Mouse (Mus musculus) adrenal gland, adult 18-20 months (tissue): Measurements from ENCODE around the gene Gm10382. TPM values are rescaled to one million over a fixed set of nuclear protein-coding genes. Genes with fewer than 3 reads are reported as not detected.
A peak's percentile ranks its signal among the peaks of the same experiment; 100 is the strongest.
"Not testable (repeated sequence)": the region's sequence is repeated elsewhere in the genome, so short reads cannot be mapped to it uniquely, and the experiment has no call there.

Source experiments
- DNase-seq, 2 experiments: peaks; one replicate each; pipeline ENCODE4 v3.0.0; 2021 to 2022; ENCODE audit warnings: low spot score in 2 of 2
- total RNA-seq, 2 experiments: library from RNA; stranded (reverse); gene quantifications; 1 replicate in 1 of 2; 2 replicates in 1 of 2; pipeline ENCODE4 v1.2.3; 2021

The Gm10382 gene
- total RNA-seq, 2 experiments from 2014 or later = 0.42 to 0.50 TPM

DNA sequence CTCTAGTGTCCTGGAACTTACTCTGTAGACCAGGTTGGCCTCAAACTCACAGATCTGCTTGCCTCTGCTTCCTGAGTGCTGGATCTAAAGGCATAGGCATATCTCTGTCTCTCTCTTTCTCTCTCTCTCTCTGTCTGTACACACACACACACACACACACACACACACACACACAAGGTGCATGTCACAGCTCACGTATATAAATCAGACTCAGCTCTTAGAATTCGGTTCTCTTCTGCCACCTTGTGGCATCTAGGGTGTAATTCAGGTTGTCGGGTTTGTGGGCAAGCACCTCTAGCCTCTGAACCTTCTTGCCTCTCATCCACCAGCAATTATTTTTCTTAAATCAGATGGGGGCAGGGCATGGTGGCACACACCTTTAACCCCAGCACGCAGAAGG is 20.6 kb upstream of the Gm10382 start:
- peak; percentile 52 to 62 for DNase-seq

DNA sequence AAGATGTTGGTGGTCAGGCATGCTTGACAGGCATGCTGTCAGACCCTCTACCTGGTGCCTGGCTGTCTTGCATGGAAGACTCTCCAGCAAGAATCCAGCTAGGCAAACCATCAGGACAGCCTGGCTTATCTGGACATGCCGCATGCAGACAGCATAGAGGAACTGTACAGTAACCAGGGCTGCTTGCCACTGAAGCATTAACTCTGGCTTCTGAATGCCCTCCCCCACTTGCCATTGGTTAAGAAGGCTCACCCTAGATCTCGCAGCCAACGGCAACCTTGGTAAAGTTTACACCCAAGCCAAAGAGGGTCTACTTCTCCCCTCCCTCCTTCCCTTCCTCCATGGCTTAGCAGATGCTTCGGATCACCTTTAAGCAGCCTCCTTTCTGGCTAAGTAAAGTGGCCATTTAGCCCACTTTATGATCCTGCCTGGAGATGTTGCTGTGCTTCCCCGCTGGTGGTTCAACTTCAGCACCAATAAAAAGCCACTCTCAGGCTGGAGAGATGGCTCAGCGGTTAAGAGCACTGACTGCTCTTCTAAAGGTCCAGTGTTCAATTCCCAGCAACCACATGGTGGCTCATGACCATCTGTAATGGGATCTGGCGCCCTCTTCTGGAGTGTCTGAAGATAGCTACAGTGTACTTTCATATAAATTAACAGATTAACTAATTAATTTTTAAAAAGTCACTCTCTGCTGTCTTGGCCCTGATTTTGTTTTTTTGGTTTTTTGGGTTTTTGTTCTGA is 18.0 kb upstream of the Gm10382 start:
- no peak for DNase-seq

DNA sequence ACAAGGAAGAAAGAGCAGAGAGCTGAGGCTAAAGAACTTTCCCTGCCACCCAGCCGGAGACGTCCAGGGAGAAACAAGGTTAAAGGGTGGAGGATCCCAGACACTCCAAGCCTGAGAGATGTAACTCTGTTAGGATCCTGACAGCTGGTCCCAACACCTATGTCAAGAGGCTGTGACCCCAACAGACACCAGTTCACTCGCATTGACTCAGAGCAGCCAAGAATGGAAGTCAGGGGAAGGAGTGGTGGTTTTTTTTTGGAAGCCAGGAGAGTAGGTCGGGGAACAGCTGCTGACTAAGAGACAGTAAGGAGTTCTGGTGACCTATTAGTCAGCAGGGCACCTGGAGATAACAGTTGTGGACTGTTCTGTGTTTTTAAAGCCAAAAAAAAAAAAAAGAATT is 17.1 kb upstream of the Gm10382 start:
- DNase-seq = no peak

DNA sequence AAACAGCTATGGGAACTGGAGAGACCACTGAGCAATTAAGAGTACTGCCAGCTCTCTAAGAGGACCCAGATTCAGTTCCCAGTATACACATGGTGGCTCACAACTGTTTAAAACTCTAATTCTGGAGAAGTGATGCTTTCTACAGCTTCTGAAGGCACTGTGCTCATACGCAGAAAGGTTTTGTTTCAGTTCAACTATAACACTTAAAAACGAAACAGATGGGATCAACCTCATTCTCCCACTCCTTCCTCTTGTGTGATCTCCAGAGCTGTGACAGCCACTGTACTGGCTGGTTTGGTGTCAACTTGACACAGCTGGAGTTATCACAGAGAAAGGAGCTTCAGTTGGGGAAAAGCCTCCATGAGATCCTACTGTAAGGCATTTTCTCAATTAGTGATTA is 13.3 kb upstream of the Gm10382 start:
- no peak for DNase-seq

DNA sequence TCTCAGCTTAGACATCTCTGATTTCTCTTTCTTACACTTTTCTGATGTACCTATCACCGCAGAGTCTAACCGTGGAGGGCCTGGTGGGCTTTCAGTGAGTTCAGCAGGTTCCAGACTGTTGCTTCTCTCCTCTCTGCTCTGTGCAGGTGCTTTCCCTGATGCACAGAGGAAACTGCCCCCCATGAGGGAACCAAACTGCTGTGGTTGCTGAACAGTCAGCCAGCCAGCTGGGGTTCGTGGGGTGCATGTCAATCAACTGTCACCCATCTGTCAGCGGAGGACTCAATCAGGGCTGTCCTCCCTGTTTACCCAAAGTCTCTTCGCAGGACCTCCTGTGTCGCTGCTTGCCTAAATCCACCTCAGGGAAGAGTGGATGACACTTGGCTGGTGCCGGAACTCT is 11.9 kb upstream of the Gm10382 start:
- no peak for DNase-seq

DNA sequence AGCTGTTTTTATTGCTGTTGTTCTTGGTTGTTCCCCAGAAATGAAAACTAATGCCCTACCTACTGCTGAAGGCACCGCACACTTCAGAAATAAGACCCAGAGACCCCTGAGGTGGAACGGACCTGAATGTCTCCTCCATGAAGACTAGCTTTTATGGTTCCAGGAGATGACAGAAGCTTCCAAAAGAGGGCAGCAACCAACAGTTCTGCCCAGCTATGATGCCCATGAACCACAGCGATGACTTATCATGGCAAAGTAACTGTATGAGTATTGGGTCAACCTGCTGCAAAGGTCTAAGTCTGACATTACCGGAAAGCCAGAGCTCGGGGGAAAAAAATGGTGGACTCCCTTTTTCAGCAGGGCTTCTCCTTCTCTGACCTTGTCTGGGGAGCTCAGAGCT is 10.2 kb upstream of the Gm10382 start:
- no peak for DNase-seq

DNA sequence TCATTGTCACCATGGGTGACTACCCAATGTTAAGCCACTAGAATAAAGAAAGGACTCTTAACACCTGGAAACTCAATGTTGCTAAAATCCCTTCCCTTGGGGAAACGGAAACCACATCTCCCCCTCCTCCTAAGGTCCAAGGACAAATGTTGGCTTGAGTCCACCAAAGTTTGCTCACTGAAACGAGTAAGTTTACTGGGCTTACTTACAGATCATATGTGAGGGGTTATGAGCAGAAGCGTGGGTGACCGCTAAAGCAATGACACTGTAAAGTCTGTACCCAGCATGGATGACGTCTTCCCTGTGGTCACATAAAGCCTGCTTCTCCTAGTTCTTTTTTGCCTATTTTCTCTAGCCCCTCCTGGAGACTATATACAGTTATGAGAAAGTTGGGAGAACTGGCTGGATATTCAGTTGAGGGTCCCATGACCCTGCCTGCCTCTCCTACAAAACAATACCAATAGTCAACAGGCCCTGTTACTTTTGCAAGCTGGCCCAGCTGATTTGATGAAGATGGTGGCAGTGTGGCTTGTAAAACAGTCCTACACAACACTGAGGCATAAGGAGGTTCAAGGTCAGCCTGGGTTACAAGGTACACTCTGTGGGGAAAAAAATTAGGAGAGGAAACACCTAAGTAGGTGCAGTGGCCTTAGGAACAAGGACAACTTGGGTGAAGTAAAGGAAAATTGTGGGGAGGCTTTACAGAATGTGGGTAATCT is 7.0 kb upstream of the Gm10382 start:
- DNase-seq = no peak

DNA sequence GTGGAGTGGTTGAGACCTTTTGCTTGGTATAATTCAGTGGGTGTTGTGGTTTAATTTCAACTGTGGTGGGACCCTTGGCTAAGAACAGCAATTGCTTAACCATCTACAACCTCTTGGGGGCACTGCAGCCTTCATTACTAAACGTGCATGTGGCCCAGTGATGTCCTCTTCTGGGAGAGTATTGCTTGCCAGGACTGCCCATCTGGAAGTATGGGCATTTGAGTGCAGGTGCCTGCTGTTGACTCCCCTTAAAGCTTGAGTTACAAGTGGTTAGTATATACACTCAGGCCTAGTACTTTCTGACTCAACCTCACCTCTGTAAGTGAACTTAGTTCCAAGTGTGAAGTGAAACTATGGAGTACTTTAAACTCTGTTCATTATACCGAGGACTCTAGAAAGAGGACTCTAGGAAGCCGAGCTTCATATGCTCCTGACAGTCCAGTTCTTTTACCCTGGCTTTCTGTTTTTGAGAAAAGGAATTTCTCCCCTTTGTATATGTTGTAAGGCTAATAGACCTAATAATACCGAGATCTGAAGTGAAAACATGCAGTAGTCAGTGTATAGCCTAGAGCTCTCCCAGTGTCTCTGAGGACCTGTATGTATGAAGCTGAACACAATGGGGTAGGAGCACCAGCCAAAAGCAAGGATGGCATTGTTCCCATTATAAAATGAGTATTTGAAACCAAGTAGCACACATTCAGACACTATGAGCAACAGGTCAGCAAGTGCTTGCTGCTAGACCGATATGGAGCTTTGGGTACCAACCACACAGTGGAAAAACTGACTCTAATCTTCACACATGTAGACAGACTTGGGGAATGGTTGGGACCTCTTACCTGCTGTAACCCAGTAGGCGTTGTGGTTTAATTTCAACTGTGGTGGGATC is 6.2 kb upstream of the Gm10382 start:
- DNase-seq = peak in 1 of 2 experiments; percentile 58

DNA sequence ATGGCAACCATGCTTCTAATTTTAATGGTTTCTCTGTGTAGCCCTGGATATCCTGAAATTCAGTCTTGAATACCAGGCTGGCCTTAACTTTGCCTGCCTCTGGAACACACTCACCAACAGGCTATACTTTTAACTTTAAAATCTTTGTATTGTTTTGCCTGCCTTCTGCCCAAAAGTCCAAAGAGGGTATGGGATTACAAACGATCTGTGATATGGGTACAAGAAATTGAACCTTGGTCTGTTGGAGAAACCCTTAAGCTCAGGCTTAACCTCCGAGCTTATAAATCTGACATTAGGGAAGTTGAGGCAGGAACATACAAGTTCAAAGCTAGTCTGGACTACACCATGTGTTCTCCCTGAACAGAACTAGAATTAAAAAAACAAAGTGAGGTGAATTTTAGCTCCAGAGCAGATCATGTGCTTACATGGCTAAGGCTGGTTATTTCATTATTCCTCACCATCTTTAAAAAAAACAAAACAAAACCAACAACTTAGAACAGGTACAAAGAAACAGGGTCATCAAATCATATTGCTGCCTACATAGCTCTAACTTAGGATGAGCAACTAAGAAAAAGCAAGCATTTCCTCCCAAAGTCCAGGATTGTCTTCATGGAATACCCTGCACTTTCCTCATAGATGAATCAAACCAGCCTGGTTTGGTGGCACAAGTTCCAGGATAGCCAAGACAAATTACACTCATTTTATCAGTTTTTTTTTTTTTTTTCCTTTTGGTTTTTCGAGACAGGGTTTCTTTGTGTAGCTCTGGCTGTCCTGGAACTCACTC is 5.3 kb upstream of the Gm10382 start:
- no peak for DNase-seq

DNA sequence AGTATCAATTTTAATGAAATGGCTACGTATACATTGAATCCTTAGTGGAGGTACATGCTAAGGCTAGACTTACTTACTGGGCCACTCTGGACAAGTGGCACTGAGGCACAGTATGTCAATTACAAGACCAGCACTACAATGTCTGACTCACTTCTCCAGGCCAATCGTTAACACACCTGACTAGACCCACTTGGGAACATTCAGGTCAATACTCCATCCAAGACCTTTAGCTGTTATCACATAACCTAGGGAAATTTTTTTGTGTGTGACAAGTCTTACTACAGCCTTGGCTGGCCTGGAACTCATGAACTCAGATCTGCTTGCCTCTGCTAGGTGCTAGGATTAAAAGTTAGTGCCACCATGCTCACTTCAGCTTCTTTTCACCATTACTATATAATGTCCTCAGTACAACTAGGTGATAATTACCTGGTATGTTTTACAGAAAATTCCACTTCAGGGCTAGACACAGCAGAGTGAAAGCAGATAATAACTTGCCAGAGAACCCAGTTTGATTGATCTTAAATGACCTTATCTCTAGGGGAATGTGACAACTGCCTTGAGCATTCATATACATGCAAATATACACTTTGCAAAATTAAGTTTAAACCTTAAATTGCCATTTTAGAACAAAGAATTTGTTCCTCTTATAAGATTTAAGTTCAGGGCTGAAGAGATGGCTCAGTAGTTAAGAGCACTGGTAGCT is 4.5 kb upstream of the Gm10382 start:
- no peak for DNase-seq

DNA sequence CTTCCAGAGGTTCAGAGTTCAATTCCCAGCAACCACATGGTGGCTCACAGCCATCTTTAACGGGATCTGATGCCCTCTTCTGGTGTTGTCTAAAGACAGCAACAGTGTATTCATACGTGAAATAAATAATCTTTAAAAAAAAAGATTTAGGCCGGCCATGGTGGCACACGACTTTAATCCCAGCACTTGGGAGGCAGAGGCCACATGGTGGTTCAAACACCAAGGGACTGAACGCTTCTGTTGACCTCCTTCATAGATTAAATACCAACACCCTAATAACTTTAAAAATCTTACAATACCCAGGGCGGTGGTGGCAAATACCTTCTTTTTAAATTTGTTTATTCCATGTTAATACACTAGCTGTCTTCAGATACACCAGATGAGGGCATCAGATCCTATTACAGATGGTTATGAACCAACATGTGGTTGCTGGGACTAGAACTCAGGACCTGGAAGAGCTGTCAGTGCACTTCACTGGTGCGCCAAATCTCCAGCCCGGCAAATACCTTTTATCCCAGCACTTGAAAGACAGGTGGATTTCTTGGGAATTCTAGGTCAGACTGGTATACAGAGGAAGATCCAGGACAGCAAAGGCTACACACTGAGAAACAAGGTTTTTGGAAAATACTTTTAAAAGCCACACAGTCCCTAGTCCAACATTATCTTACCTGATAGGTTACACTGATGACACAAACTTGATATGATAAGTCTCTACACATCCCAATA is 3.7 kb upstream of the Gm10382 start:
- DNase-seq = no peak

DNA sequence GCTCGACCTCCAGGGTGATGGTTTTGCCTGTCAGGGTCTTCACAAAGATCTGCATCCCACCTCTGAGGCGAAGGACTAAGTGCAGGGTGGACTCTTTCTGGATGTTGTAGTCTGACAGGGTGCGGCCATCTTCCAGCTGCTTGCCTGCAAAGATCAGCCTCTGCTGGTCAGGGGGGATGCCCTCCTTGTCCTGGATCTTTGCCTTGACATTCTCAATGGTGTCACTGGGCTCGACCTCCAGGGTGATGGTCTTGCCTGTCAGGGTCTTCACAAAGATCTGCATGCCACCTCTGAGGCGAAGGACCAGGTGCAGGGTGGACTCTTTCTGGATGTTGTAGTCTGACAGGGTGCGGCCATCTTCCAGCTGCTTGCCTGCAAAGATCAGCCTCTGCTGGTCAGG is 1.8 kb upstream of the Gm10382 start:
- not testable (repeated sequence) for DNase-seq

DNA sequence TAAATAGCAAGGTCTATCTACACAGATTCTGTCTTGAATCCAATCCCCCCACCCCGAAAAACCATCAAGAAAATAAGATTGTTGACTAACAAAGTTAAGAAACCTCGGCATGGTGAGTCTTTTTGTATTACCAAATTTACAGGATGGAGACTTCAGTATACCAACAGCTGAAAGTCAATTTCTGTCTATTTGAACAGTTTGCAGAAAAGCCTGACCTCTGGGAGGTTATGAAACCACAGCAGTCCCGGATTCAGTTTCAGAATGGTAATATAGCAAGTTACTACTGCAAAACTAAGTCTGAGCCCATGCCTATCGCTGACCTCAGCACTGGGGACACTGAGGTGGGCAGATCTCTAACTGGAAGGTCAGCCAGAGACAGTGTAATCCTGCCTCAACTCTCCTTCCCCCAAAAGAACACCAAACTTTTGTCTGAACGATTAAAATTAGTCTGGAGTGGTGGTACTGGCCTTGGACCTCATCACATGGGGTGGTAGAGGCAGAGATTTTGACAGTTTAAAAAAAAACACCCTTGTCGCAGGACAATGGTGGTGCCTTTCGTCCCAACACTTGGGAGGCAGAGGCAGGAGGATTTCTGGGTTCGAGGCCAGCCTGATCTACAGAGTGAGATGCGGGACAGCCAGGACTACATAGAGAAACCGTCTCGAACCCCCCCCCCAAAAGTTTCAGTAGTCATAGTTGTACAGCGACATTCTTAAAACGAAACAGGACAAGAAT is 597 bp upstream of the Gm10382 start:
- no peak for DNase-seq

DNA sequence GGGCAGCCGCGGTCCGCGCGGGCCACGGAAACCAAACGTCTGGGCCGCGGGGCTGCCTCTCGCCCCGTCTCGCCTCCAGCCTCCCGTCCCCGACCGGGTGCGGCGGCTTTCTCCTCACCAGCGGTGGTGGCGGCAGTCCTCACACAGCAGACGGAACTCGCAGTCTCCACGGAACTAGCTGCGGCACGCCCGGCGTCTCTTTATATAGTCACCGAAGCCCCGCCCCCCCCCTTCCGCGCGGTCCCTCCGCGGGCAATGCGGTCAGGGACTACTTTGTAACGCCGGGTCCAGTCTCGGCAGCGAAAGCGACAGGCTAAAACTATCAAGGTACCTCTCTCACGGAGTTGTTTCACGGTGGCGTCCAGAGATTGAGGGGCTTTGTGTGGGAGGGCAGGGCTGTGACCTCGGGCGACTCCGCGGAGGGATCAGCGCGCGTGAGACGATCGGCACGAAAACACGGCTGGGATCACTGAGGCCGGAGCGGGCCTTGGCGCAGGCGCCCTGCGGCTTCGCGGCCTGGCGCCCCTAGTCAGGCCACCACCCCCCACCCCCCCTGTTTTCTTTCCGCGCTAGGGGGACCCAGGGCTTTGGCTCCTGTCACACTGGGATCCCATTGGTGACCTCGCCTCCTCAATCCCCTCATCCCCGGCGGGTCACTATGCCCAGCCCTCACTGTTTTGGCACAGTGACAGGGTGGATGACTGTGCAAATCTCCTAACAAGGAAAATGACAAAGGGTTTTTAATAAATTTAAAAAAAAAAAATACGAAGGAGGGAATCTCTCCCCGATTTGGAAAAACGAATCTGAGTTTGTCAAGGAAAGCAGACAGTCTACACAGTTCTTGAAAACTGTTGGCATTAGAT is 688 bp downstream of the Gm10382 start, which contains the start of gene Ubc:
Gene Ubc (minus strand): TSS at position 624 of the 863 bp plus-strand sequence.
- DNase-seq = peak; percentile 89

DNA sequence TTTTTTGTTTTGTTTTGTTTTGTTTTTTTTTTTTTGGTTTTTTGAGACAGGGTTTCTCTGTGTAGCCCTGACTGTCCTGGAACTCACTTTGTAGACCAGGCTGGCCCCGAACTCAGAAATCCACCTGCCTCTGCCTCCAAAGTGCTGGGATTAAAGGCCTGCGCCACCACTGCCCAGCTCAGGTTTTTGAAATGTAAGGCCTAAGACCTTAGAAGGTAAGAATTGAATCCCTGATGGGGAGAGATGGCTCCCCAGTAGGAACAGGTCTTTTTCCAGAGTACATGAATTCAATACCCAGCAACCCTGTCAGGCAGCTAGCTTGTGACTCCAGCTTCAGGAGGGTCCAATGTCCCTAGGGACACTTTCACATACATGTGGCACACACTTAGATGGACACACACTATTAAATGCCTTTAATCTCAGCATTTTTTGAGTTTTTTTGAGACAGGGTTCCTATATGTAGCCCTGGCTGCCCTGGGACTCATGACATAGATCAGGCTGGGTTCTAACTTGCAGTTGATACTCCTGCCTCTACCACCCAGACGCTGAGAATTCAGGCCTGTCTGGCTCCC is 1.9 kb downstream of the Gm10382 start:
- no peak for DNase-seq

DNA sequence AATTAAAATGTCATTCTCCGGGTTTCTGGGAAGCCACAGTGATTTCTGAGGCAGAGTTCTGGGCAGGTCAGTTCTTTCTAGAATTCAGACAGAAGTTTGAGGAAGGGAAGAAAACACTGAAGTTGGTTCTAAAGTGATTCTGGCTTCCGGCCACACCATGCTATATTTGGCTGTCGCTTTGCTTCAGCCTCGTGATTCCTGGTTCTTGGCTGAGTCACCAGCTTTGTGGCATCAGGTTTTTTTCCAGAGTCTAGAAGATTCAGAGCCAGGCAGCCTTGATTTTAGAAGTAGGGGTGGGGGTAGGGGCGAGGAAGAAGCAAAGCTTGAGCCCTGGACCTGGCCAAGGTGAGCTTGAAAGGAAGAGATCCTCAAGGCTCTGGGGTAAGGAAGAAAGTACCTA is 2.5 kb downstream of the Gm10382 start:
- DNase-seq = peak; percentile 63 to 70

DNA sequence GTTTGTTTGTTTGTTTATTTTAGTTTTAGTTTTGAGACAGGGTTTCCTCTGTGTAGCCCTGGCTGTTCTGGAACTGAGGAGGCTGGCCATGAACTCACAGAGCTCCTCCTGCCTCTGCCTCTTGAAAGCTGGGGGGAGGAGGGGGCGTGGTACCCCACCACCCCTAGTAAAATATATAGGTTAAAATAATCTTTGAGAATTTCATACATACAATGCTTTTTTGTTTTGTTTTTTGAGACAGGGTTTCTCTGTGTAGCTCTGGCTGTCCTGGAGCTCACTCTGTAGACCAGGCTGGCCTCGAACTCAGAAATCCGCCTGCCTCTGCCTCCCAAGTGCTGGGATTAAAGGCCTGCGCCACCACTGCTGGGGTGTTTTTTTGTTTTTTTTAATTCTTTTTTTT is 3.1 kb downstream of the Gm10382 start:
- DNase-seq = not testable (repeated sequence)

DNA sequence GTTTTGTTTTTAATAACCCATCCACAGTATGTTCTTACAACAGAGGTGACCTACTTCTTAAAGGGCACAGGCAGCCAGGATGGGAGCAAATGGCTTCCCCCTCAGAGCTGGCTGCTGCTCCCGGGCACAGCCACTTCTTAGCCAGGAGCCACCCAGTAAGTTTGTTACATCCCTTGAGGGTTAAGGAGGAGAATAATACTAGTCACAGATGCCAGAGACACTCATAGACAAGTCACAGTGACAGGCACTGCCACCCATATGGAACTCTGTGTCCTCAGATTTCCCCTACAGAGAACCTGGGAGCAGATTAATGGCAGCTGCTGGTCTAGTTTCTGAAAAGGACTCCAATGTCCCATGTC is 3.5 kb downstream of the Gm10382 start:
- DNase-seq = no peak
